ENCODE assay signal across 10 mouse cellular contexts in genomic region chr7:118778561-118778960, GRCm38 (mm10). TPM values are rescaled to one million over a fixed set of nuclear protein-coding genes. Genes with fewer than 3 reads are reported as not detected.
DNase-seq lines count a peak whose midpoint lies in the region; ATAC-seq and TF ChIP-seq lines count a peak whose summit lies in the region.
"Had no signal": no experiment of that assay in that cellular context is flagged by ENCODE, and none has a peak within 500 bp of the region (broad histone marks: within the 10 kb centered on the region; RNA-seq: fewer than 3 reads in every experiment).

No protein-coding gene starts in this region.

- ATAC-seq in midbrain, embryonic 11.5 days (ENCODE audit: low FRiP score): no peak
- no peak; the same call in 1 of the 2 replicates for ATAC-seq in midbrain, embryonic 15.5 days (replicated peaks)
- ATAC-seq in forebrain, embryonic 12.5 days (ENCODE audit: low FRiP score): peak; percentile 39; the same call in 1 of the 2 replicates
- ATAC-seq in liver, postnatal 0 days: no peak

- no peak overlapping the region for H3K4me2 ChIP-seq in midbrain, embryonic 11.5 days
- H3K4me2 ChIP-seq in midbrain, embryonic 15.5 days: no peak overlapping the region
- no peak overlapping the region for H3K4me2 ChIP-seq in forebrain, embryonic 12.5 days
- no peak overlapping the region for H3K4me2 ChIP-seq in liver, postnatal 0 days (ENCODE audit: low read depth, low read length)

- H3K9ac ChIP-seq in midbrain, embryonic 11.5 days (ENCODE audit: low read length): no peak overlapping the region
- H3K9ac ChIP-seq in midbrain, embryonic 15.5 days: no peak overlapping the region
- no peak overlapping the region for H3K9ac ChIP-seq in forebrain, embryonic 12.5 days
- H3K9ac ChIP-seq in liver, postnatal 0 days (replicated peaks): no peak overlapping the region

- TF ChIP-seq CTCF in liver, postnatal 0 days (IDR thresholded peaks at IDR 0.05; ENCODE audit: low read depth): no peak

- no peaks in the 10 kb centered on the region for H3K4me1 ChIP-seq in midbrain, embryonic 11.5 days (ENCODE audit: control insufficient read depth, insufficient read depth, low read length)
- H3K4me1 ChIP-seq in midbrain, embryonic 15.5 days: no peaks in the 10 kb centered on the region; the same call in 1 of the 2 replicates
- H3K4me1 ChIP-seq in forebrain, embryonic 12.5 days: peaks cover 8% of the 10 kb centered on the region; the same call in 1 of the 2 replicates
- H3K4me1 ChIP-seq in liver, postnatal 0 days (ENCODE audit: insufficient read depth): no peaks in the 10 kb centered on the region

- H3K36me3 ChIP-seq in midbrain, embryonic 11.5 days (ENCODE audit: control insufficient read depth, insufficient read depth, low read length): no peaks in the 10 kb centered on the region; the same call in 1 of the 2 replicates
- peaks cover 26% of the 10 kb centered on the region; the same call in 1 of the 2 replicates for H3K36me3 ChIP-seq in midbrain, embryonic 15.5 days (replicated peaks)
- H3K36me3 ChIP-seq in forebrain, embryonic 12.5 days (replicated peaks): peaks cover 30% of the 10 kb centered on the region
- H3K36me3 ChIP-seq in liver, postnatal 0 days (replicated peaks; ENCODE audit: insufficient read depth, low read length): peaks cover 27% of the 10 kb centered on the region

- DNase-seq in midbrain, embryonic 11.5 days (ENCODE audit: low spot score, missing footprints): peak; percentile 82
- peak; percentile 81 for DNase-seq in layer of hippocampus, adult 8-10 months (ENCODE audit: low spot score in 2 of 2)
- DNase-seq in retina, embryonic 14.5 days (ENCODE audit: low spot score): peak; percentile 32
- no peak for DNase-seq in liver, postnatal 0 days
- no peak for DNase-seq in testis, postnatal 14 days (ENCODE audit: low spot score)
- no peak for DNase-seq in adrenal gland, adult (ENCODE audit: inconsistent age in 2 of 2, low spot score in 1 of 2)
- DNase-seq: kidney, adult 8-10 months; lung, adult 2 months had no signal

- H3K27me3 ChIP-seq in midbrain, embryonic 11.5 days (ENCODE audit: control insufficient read depth, insufficient read depth, low read length): no peaks in the 10 kb centered on the region
- no peaks in the 10 kb centered on the region for H3K27me3 ChIP-seq in midbrain, embryonic 15.5 days (replicated peaks)
- H3K27me3 ChIP-seq in forebrain, embryonic 12.5 days: no peaks in the 10 kb centered on the region
- H3K27me3 ChIP-seq in liver, postnatal 0 days (ENCODE audit: insufficient read depth, low read length): no peaks in the 10 kb centered on the region

- WGBS in midbrain, embryonic 11.5 days: 67% methylated on average over 6 of the region's 6 CpGs
- WGBS in midbrain, embryonic 15.5 days: 41% methylated on average over 6 of the region's 6 CpGs
- 69% methylated on average over 6 of the region's 6 CpGs for WGBS in forebrain, embryonic 12.5 days
- 79% methylated on average over 6 of the region's 6 CpGs for WGBS in liver, postnatal 0 days (ENCODE audit: insufficient replicate concordance)

- no peak overlapping the region for H3K27ac ChIP-seq in midbrain, embryonic 11.5 days (ENCODE audit: low read depth, low read length)
- H3K27ac ChIP-seq in midbrain, embryonic 15.5 days: no peak overlapping the region
- H3K27ac ChIP-seq in forebrain, embryonic 12.5 days: 0 out of 2 replicates have a peak overlapping the region, but pooled peaks have one; percentile 54
- no peak overlapping the region for H3K27ac ChIP-seq in liver, postnatal 0 days (ENCODE audit: low read depth)

- no peaks in the 10 kb centered on the region for H3K9me3 ChIP-seq in midbrain, embryonic 11.5 days (ENCODE audit: control insufficient read depth, low read length)
- no peaks in the 10 kb centered on the region for H3K9me3 ChIP-seq in midbrain, embryonic 15.5 days
- no peaks in the 10 kb centered on the region for H3K9me3 ChIP-seq in forebrain, embryonic 12.5 days
- H3K9me3 ChIP-seq in liver, postnatal 0 days (ENCODE audit: low read length): no peaks in the 10 kb centered on the region

- H3K4me3 ChIP-seq in midbrain, embryonic 11.5 days (ENCODE audit: low read depth, low read length): no peak overlapping the region
- no peak overlapping the region for H3K4me3 ChIP-seq in midbrain, embryonic 15.5 days
- no peak overlapping the region for H3K4me3 ChIP-seq in forebrain, embryonic 12.5 days (replicated peaks)
- no peak overlapping the region for H3K4me3 ChIP-seq in liver, postnatal 0 days (ENCODE audit: low read depth, low read length)

- TF ChIP-seq EP300 in liver, postnatal 0 days (IDR thresholded peaks at IDR 0.05; ENCODE audit: low read depth): no peak

RNA-seq across cellular contexts. Expression of gene Vps35l, which starts 38.5 kb away (rescaled TPM):
- 74.2 and 82.8 TPM in 2 replicates for polyA plus RNA-seq in midbrain, embryonic 11.5 days (2014; fragmentation: Nextera tagmentation; extraction: Ambion mirVana)
- 102 and 105 TPM in 2 replicates for polyA plus RNA-seq in midbrain, embryonic 15.5 days (2015; fragmentation: Nextera tagmentation; extraction: Ambion mirVana)
- 89.2 and 91.5 TPM in 2 replicates for polyA plus RNA-seq in forebrain, embryonic 12.5 days (2016; fragmentation: Nextera tagmentation; extraction: Ambion mirVana)
- 10 to 100 TPM; 61.8 to 73.0 (median 69.1) TPM for total RNA-seq in layer of hippocampus, adult 8-10 months (2022)
- 19.3 and 20.5 TPM in 2 replicates for polyA plus RNA-seq in liver, postnatal 0 days (2015; fragmentation: Nextera tagmentation; extraction: Ambion mirVana)

Comparison
In these comparisons a context has a peak if more than half of its experiments do, and no peak if none do; other contexts are left out.
1. DNase-seq: peak in midbrain, embryonic 11.5 days (single experiment), layer of hippocampus, adult 8-10 months (2 of 2) and retina, embryonic 14.5 days (single experiment); none in liver, postnatal 0 days (single experiment), testis, postnatal 14 days (single experiment) and adrenal gland, adult (0 of 2).